Mouse (Mus musculus) limb, embryonic 11.5 days (tissue): ENCODE measurements around the gene Gm8764. TPM values are rescaled to one million over a fixed set of nuclear protein-coding genes. Genes with fewer than 3 reads are reported as not detected.
"Not testable (repeated sequence)": the region's sequence is repeated elsewhere in the genome, so short reads cannot be mapped to it uniquely, and the experiment has no call there.

Experiments used
- ATAC-seq: fragments of 200-750 bp; cut with Nextera tagmentation; 2 replicates; pipeline ENCODE4 v1.8.0; 2017; ENCODE audit warnings: low read depth; ENCODE audit not compliant: insufficient number of reproducible peaks, low FRiP score, low TSS enrichment
- DNase-seq: peaks from one replicate; pipeline ENCODE4 v3.0.0-alpha.2; 2015; ENCODE audit warnings: low spot score
- H3K27ac ChIP-seq: fragments of 300-500 bp; sonication (generic); replicated peaks from 2 replicates; pipeline ENCODE4 v1.5.1; 2014; ENCODE audit warnings: low read depth, mild to moderate bottlenecking, low read length
- H3K27me3 ChIP-seq: fragments of 300-500 bp; sonication (generic); 2 replicates; pipeline ENCODE4 v1.6.1; 2014; ENCODE audit warnings: mild to moderate bottlenecking, low read length, mixed read lengths; ENCODE audit not compliant: control insufficient read depth, insufficient read depth
- H3K36me3 ChIP-seq: fragments of 300-500 bp; sonication (generic); 2 replicates; pipeline ENCODE4 v1.6.1; 2014; ENCODE audit warnings: mild to moderate bottlenecking, low read length, moderate library complexity, mixed read lengths; ENCODE audit not compliant: control insufficient read depth, insufficient read depth
- H3K4me1 ChIP-seq: fragments of 300-500 bp; sonication (generic); 2 replicates; pipeline ENCODE4 v1.6.1; 2014; ENCODE audit warnings: low read length, mixed read lengths; ENCODE audit not compliant: control insufficient read depth, insufficient read depth
- H3K4me2 ChIP-seq: fragments of 300-500 bp; sonication (generic); 2 replicates; pipeline ENCODE4 v1.6.1; 2014; ENCODE audit warnings: low read depth, mild to moderate bottlenecking, moderate library complexity; ENCODE audit not compliant: severe bottlenecking
- H3K4me3 ChIP-seq: fragments of 300-500 bp; sonication (generic); 2 replicates; pipeline ENCODE4 v1.5.1; 2014; ENCODE audit warnings: low read depth, low read length
- H3K9ac ChIP-seq: fragments of 300-500 bp; sonication (generic); 2 replicates; pipeline ENCODE4 v1.6.1; 2014; ENCODE audit warnings: mild to moderate bottlenecking, low read length
- H3K9me3 ChIP-seq: fragments of 300-500 bp; sonication (generic); 2 replicates; pipeline ENCODE4 v1.6.1; 2016; ENCODE audit warnings: low read length; ENCODE audit not compliant: control insufficient read depth
- WGBS: fragments of 180-500 bp; shearing (Covaris S2); extraction: QIAGEN DNeasy Blood & Tissue Kit; methylation state at CpG from one replicate; pipeline ENCODE4 v1.1.7; 2014; 5-methylcytosine and 5-hydroxymethylcytosine counted together
- polyA plus RNA-seq: library from polyadenylated mRNA; unstranded; fragments of >200 nt; fragmentation: Nextera tagmentation; extraction: Ambion mirVana; gene quantifications from 2 replicates; pipeline ENCODE4 v1.2.1, GENCODE M21; 2014

The Gm8764 gene
- polyA plus RNA-seq: not detected in 2 replicates

GRCm38 (mm10) chr10:104159706-104160105 is at the start of gene Gm8764:
Gm8764 (plus strand) TSS chr10:104160006.
- H3K27me3 ChIP-seq, H3K9ac ChIP-seq, H3K4me3 ChIP-seq, H3K27ac ChIP-seq, H3K36me3 ChIP-seq, DNase-seq, H3K9me3 ChIP-seq, ATAC-seq, H3K4me1 ChIP-seq, H3K4me2 ChIP-seq: not testable (repeated sequence)
- no CpG with 5 or more reads among the region's 3 CpGs for WGBS

GRCm38 (mm10) chr10:104110044-104110443 is 49.8 kb upstream of the Gm8764 start:
- H3K9ac ChIP-seq: no peak overlapping the region
- ATAC-seq (no peak), DNase-seq (no peak)
- no peak overlapping the region for H3K27ac ChIP-seq
- H3K9me3 ChIP-seq: no peaks in the 10 kb centered on the region
- WGBS: 81% methylated on average over 3 of the region's 3 CpGs
- no peaks in the 10 kb centered on the region for H3K4me1 ChIP-seq
- no peak overlapping the region for H3K4me3 ChIP-seq
- H3K4me2 ChIP-seq: no peak overlapping the region
- no peaks in the 10 kb centered on the region for H3K27me3 ChIP-seq
- H3K36me3 ChIP-seq: no peaks in the 10 kb centered on the region

DNA sequence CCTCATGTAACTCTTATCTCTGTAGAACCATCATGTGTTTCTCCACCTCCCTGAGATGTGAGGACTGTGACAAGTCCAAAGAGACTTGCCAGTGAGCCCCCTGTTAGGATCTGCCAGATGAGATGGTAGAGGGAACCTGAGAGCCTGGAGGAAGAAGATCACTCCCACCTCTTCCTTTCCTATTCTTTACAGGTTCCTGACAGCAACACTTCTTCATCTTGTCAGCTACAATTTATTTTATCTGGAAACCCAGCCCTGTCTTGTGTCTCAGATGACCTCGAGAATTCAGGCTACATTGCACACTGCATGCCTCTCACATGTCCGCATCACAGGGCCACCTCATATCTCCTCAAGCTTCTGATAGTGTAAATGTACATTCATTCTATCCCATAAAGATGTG is 41.5 kb upstream of the Gm8764 start:
- Histone ChIP-seq H3K9me3 (no peaks in the 10 kb centered on the region), H3K4me2 (no peak overlapping the region), H3K27me3 (no peaks in the 10 kb centered on the region), H3K36me3 (no peaks in the 10 kb centered on the region), H3K4me3 (no peak overlapping the region), H3K4me1 (no peaks in the 10 kb centered on the region), H3K9ac (no peak overlapping the region), H3K27ac (no peak overlapping the region)
- ATAC-seq (no peak), DNase-seq (no peak)
- 75% methylated on average over 2 of the region's 2 CpGs for WGBS

DNA sequence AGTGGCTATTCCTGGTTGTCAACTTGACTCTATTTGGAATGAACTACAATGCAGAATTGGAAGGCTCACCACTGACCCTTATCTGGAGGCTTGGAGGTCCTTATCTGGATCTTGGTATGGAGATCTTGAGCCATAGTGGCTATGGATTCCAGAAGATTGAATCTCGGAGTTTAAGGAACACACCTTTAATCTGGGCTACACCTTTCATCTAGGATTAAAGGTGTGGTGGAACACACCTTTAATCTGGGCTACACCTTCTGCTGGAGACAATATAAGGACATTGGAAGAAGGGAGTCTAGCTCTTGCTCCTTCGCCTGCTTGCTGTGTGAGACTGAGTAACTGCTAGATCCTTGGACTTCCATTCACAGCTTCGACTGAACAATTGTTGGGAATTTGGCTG is 17.1 kb upstream of the Gm8764 start, which contains the start of gene Gm21293:
TSS of gene Gm21293 (plus strand) at position 301 of the 400 bp plus-strand sequence.
- H3K27me3 ChIP-seq, H3K9ac ChIP-seq, H3K4me2 ChIP-seq, H3K36me3 ChIP-seq, H3K4me1 ChIP-seq, H3K4me3 ChIP-seq, ATAC-seq, H3K9me3 ChIP-seq, H3K27ac ChIP-seq, DNase-seq: not testable (repeated sequence)
- no CpG with 5 or more reads among the region's 3 CpGs for WGBS

GRCm38 (mm10) chr10:104151197-104151596 is 8.6 kb upstream of the Gm8764 start, which contains the start of gene Gm6763:
Gm6763 (plus strand) TSS chr10:104151497.
- not testable (repeated sequence) for DNase-seq, H3K4me2 ChIP-seq, H3K9ac ChIP-seq, H3K9me3 ChIP-seq, H3K27me3 ChIP-seq, H3K4me3 ChIP-seq, ATAC-seq, H3K36me3 ChIP-seq, H3K4me1 ChIP-seq, H3K27ac ChIP-seq
- no CpG with 5 or more reads among the region's 3 CpGs for WGBS

- DNase-seq, H3K36me3 ChIP-seq, H3K4me3 ChIP-seq, H3K27ac ChIP-seq, H3K27me3 ChIP-seq, H3K4me1 ChIP-seq, ATAC-seq, H3K9me3 ChIP-seq, H3K9ac ChIP-seq, H3K4me2 ChIP-seq: not testable (repeated sequence)
- no CpG with 5 or more reads among the region's 3 CpGs for WGBS
Measured at GRCm38 (mm10) chr10:104168215-104168614, 8.4 kb downstream of the Gm8764 start, which contains the start of gene Gm21304. Gm21304 (plus strand) TSS chr10:104168515.

DNA sequence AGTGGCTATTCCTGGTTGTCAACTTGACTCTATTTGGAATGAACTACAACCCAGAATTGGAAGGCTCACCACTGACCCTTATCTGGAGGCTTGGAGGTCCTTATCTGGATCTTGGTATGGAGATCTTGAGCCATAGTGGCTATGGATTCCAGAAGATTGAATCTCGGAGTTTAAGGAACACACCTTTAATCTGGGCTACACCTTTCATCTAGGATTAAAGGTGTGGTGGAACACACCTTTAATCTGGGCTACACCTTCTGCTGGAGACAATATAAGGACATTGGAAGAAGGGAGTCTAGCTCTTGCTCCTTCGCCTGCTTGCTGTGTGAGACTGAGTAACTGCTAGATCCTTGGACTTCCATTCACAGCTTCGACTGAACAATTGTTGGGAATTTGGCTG is 16.9 kb downstream of the Gm8764 start, which contains the start of gene Gm21312:
TSS of gene Gm21312 (plus strand) at position 301 of the 400 bp plus-strand sequence.
- H3K4me1 ChIP-seq, ATAC-seq, H3K36me3 ChIP-seq, H3K4me3 ChIP-seq, DNase-seq, H3K9ac ChIP-seq, H3K9me3 ChIP-seq, H3K4me2 ChIP-seq, H3K27me3 ChIP-seq, H3K27ac ChIP-seq: not testable (repeated sequence)
- WGBS: no CpG with 5 or more reads among the region's 3 CpGs

DNA sequence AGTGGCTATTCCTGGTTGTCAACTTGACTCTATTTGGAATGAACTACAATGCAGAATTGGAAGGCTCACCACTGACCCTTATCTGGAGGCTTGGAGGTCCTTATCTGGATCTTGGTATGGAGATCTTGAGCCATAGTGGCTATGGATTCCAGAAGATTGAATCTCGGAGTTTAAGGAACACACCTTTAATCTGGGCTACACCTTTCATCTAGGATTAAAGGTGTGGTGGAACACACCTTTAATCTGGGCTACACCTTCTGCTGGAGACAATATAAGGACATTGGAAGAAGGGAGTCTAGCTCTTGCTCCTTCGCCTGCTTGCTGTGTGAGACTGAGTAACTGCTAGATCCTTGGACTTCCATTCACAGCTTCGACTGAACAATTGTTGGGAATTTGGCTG is 25.4 kb downstream of the Gm8764 start, which contains the start of gene Gm20765:
TSS of gene Gm20765 (plus strand) at position 301 of the 400 bp plus-strand sequence.
- H3K27me3 ChIP-seq, H3K27ac ChIP-seq, H3K36me3 ChIP-seq, H3K4me1 ChIP-seq, H3K9ac ChIP-seq, ATAC-seq, DNase-seq, H3K4me3 ChIP-seq, H3K4me2 ChIP-seq, H3K9me3 ChIP-seq: not testable (repeated sequence)
- no CpG with 5 or more reads among the region's 3 CpGs for WGBS

GRCm38 (mm10) chr10:104193742-104194141 is 33.9 kb downstream of the Gm8764 start, which contains the start of gene Gm4340:
Gm4340 (plus strand) TSS chr10:104194042.
- DNase-seq, H3K27me3 ChIP-seq, ATAC-seq, H3K36me3 ChIP-seq, H3K9me3 ChIP-seq, H3K27ac ChIP-seq, H3K9ac ChIP-seq, H3K4me3 ChIP-seq, H3K4me2 ChIP-seq, H3K4me1 ChIP-seq: not testable (repeated sequence)
- WGBS: no CpG with 5 or more reads among the region's 3 CpGs
